ENCODE assay signal across 7 mouse cellular contexts in genomic region chr8:73233358-73234041, GRCm38 (mm10).
DNase-seq lines count a peak whose midpoint lies in the region; ATAC-seq and TF ChIP-seq lines count a peak whose summit lies in the region.

No protein-coding gene starts in this region.

- H3K27ac ChIP-seq in heart, postnatal 0 days (ENCODE audit: low read depth): no peak overlapping the region
- no peak overlapping the region for H3K27ac ChIP-seq in thymus, adult 2 months (ENCODE audit: control insufficient read depth, insufficient read depth, low read length)

- TF ChIP-seq POLR2A in thymus, adult 2 months (IDR thresholded peaks at IDR 0.05; ENCODE audit: control insufficient read depth, extremely low read depth, insufficient read depth, low read length, poor library complexity): no peak

- H3K9ac ChIP-seq in heart, postnatal 0 days (replicated peaks; ENCODE audit: low read depth, low read length): no peak overlapping the region

- peak; percentile 8 for DNase-seq in urinary bladder, postnatal 25 days (ENCODE audit: low spot score)
- no peak for DNase-seq in urinary bladder, postnatal 4 days (ENCODE audit: low spot score in 2 of 2)
- peak; percentile 27 for DNase-seq in cerebellum, adult 9-11 months
- peak; percentile 75 for DNase-seq in heart, postnatal 0 days (ENCODE audit: low spot score)
- DNase-seq in kidney, postnatal 36 days: peak; percentile 54 to 55
- DNase-seq in thymus, adult 2 months: no peak

- H3K9me3 ChIP-seq in heart, postnatal 0 days (replicated peaks; ENCODE audit: control insufficient read depth, low read length): no peaks in the 10 kb centered on the region

- no peaks in the 10 kb centered on the region for H3K36me3 ChIP-seq in heart, postnatal 0 days (replicated peaks; ENCODE audit: control insufficient read depth, insufficient read depth, low read length)
- H3K36me3 ChIP-seq in thymus, adult 2 months (ENCODE audit: control insufficient read depth, insufficient read depth, low read length): no peaks in the 10 kb centered on the region

- H3K4me2 ChIP-seq in heart, postnatal 0 days (ENCODE audit: low read depth, low read length): no peak overlapping the region

- no peak for TF ChIP-seq EP300 in heart, postnatal 0 days (IDR thresholded peaks at IDR 0.05; ENCODE audit: low read depth)

- no peaks in the 10 kb centered on the region for H3K27me3 ChIP-seq in heart, postnatal 0 days (ENCODE audit: control insufficient read depth, insufficient read depth, low read length)
- no peaks in the 10 kb centered on the region for H3K27me3 ChIP-seq in thymus, adult 2 months (ENCODE audit: control insufficient read depth, insufficient read depth, low read length)

- H3K4me1 ChIP-seq in heart, postnatal 0 days (ENCODE audit: control insufficient read depth, insufficient read depth): no peaks in the 10 kb centered on the region
- H3K4me1 ChIP-seq in thymus, adult 2 months (replicated peaks; ENCODE audit: control insufficient read depth, insufficient read depth, low read length): no peaks in the 10 kb centered on the region

- 49% methylated on average over 6 of the region's 6 CpGs for WGBS in heart, postnatal 0 days
- 53% methylated on average over 6 of the region's 6 CpGs for WGBS in thymus, adult 2 months

- H3K4me3 ChIP-seq in heart, postnatal 0 days (ENCODE audit: low read depth, low read length): no peak overlapping the region
- H3K4me3 ChIP-seq in thymus, adult 2 months (ENCODE audit: control insufficient read depth, insufficient read depth, low read length): no peak overlapping the region

- peak; percentile 88 for TF ChIP-seq CTCF in heart, postnatal 0 days (IDR thresholded peaks at IDR 0.05; ENCODE audit: low read depth)
- TF ChIP-seq CTCF in thymus, adult 2 months (IDR thresholded peaks at IDR 0.05; ENCODE audit: borderline replicate concordance, control insufficient read depth, extremely low read depth, insufficient read depth, low read length, poor library complexity): no peak

- peak; percentile 55 for ATAC-seq in heart, postnatal 0 days (ENCODE audit: insufficient read depth, low read depth)
- 0 out of 2 replicates have a peak, but pooled peaks have one; percentile 59 for ATAC-seq in megakaryocyte-erythroid progenitor cell, adult 5-6 weeks (replicated peaks; ENCODE audit: low FRiP score, low TSS enrichment, poor library complexity, severe bottlenecking)

Comparison
In these comparisons a context has a peak if more than half of its experiments do, and no peak if none do; other contexts are left out.
1. DNase-seq: peak in urinary bladder, postnatal 25 days (single experiment), cerebellum, adult 9-11 months (single experiment), heart, postnatal 0 days (single experiment) and kidney, postnatal 36 days (2 of 2); none in urinary bladder, postnatal 4 days (0 of 2) and thymus, adult 2 months (single experiment).